Mouse (Mus musculus) small intestine, adult 2 months (tissue): ENCODE data around the gene Atf6. TPM values are rescaled to one million over a fixed set of nuclear protein-coding genes. Genes with fewer than 3 reads are reported as not detected.

ENCODE experiments used
- H3K27ac ChIP-seq: fragments of 200-500 bp; 2 replicates; pipeline ENCODE4 v1.5.1; 2012; ENCODE audit warnings: low read depth, low read length, control low read depth, inconsistent platforms; ENCODE audit not compliant: insufficient read depth
- H3K27me3 ChIP-seq: fragments of 200-500 bp; 2 replicates; pipeline ENCODE4 v1.6.1; 2012; ENCODE audit warnings: mild to moderate bottlenecking, moderate library complexity, low read length, inconsistent platforms; ENCODE audit not compliant: control insufficient read depth, insufficient read depth
- H3K36me3 ChIP-seq: fragments of 200-500 bp; 2 replicates; pipeline ENCODE4 v1.6.1; 2012; ENCODE audit warnings: mild to moderate bottlenecking, low read length, control low read depth, inconsistent platforms; ENCODE audit not compliant: control insufficient read depth, insufficient read depth
- H3K4me1 ChIP-seq: fragments of 200-500 bp; 2 replicates; pipeline ENCODE4 v1.6.1; 2012; ENCODE audit warnings: low read length, inconsistent platforms, mixed read lengths; ENCODE audit not compliant: control insufficient read depth, insufficient read depth, insufficient read length
- H3K4me3 ChIP-seq: fragments of 200-500 bp; 2 replicates; pipeline ENCODE4 v1.5.1; 2012; ENCODE audit warnings: low read depth, mild to moderate bottlenecking, control low read depth, inconsistent platforms, low read length, moderate library complexity
- CTCF ChIP-seq: fragments of 200-500 bp; IDR thresholded peaks from 2 replicates; pipeline ENCODE4 v1.5.1; 2012; ENCODE audit warnings: low read depth, mild to moderate bottlenecking, control low read depth, inconsistent platforms, low read length, moderate library complexity, mixed read lengths; ENCODE audit not compliant: insufficient replicate concordance, insufficient read length; ENCODE audit errors: extremely low read depth
- POLR2A ChIP-seq: fragments of 200-500 bp; IDR thresholded peaks from 2 replicates; pipeline ENCODE4 v1.6.1; 2012; ENCODE audit warnings: low read depth, mild to moderate bottlenecking, control low read depth, inconsistent platforms, low read length, moderate library complexity
- WGBS: fragments of 180-500 bp; shearing (Covaris S2); methylation state at CpG from one replicate; pipeline ENCODE4 v1.1.7; 2018; 5-methylcytosine and 5-hydroxymethylcytosine counted together
- polyA plus RNA-seq: library from polyadenylated mRNA; depleted of rRNA; stranded (reverse); fragments of >200 nt; gene quantifications from 2 replicates; pipeline ENCODE4 v1.2.3, GENCODE M21; 2012

The Atf6 gene
- polyA plus RNA-seq, 1 experiment, result 8.4 TPM

DNA sequence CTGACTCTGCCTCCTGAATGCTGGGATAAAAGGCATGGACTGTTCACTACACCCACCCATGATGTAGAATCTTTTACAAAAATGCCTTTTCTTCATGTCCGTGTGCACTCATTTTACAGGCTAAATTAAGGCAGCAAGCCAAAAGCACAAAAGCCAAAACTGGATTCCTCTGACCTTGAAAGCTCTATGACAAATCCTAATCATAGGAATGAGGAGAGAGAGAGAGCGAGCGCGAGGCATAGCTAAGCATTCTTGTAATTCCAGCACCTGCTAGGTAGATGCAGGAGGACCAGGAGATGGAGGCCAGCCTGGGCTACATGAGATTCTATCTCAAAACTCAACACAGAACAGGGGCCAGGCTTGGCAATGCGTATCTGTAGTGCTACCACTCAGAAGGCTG lies 9.3 kb upstream of the Atf6 start:
- H3K27ac ChIP-seq, result no peak overlapping the region
- WGBS, result 85% methylated on average over 5 of the region's 5 CpGs
- TF ChIP-seq POLR2A (no peak), CTCF (no peak)
- H3K36me3 ChIP-seq, result peaks cover 16% of the 10 kb centered on the region
- H3K4me3 ChIP-seq, result no peak overlapping the region
- H3K27me3 ChIP-seq, result no peaks in the 10 kb centered on the region
- H3K4me1 ChIP-seq, result peaks cover 4% of the 10 kb centered on the region; the same call in 1 of the 2 replicates

DNA sequence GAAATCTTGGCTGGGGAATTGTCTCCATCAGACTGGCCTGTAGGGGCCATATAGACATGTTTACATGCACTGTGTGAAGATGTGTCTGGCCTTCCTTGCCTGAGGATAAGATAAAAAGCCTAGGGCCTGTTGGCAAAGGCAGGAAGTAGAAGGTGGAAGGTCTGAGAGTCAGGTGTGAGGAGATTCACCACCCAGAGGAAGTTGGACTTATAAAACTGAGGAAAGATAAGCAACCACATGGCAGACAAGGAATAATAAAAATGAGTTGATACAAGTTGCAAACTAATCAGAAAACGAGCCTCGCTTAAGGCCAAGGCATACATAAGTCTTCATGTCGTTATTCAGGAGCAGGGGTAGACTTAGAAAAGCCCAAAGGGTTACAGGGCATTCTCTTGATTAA lies 8.1 kb upstream of the Atf6 start:
- Histone ChIP-seq H3K36me3 (peaks cover 16% of the 10 kb centered on the region), H3K4me1 (peaks cover 4% of the 10 kb centered on the region; the same call in 1 of the 2 replicates), H3K4me3 (no peak overlapping the region), H3K27me3 (no peaks in the 10 kb centered on the region), H3K27ac (no peak overlapping the region)
- TF ChIP-seq CTCF (no peak), POLR2A (no peak)
- 39% methylated on average over 3 of the region's 3 CpGs for WGBS

GRCm38 (mm10) chr1:170871961-170872360 lies 4.4 kb upstream of the Atf6 start:
- Histone ChIP-seq H3K4me1 (peaks cover 4% of the 10 kb centered on the region; the same call in 1 of the 2 replicates), H3K4me3 (no peak overlapping the region), H3K36me3 (peaks cover 5% of the 10 kb centered on the region; the same call in 1 of the 2 replicates), H3K27ac (no peak overlapping the region), H3K27me3 (no peaks in the 10 kb centered on the region)
- 90% methylated on average over 2 of the region's 2 CpGs for WGBS
- TF ChIP-seq CTCF (0 out of 2 replicates have a peak, but pooled peaks have one; percentile 7), POLR2A (no peak)

DNA sequence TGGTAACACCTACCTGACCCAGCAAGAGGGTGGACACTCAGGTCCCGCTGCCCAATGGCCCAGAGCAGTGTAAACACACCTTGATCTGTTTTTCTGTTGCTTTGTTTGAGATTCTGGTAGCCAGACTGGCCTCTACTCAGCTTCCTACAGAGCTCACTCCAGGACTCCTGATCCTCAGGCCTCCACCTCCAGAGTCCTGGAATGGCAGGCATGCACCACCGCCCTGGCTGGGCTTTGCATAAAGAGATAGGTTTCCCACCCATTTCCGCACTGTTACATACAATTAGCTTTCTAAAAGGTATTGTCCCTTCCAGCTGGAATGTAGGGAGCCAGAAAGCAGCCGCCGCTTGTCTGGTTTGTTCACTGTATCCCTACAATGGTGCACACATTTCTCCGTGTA lies 3.8 kb upstream of the Atf6 start:
- no peaks in the 10 kb centered on the region for H3K27me3 ChIP-seq
- 92% methylated on average over 6 of the region's 6 CpGs for WGBS
- TF ChIP-seq CTCF (no peak), POLR2A (no peak)
- H3K36me3 ChIP-seq, result peaks cover 5% of the 10 kb centered on the region; the same call in 1 of the 2 replicates
- H3K4me3 ChIP-seq, result no peak overlapping the region
- no peak overlapping the region for H3K27ac ChIP-seq
- H3K4me1 ChIP-seq, result peaks cover 4% of the 10 kb centered on the region; the same call in 1 of the 2 replicates

GRCm38 (mm10) chr1:170868905-170869283 lies 1.3 kb upstream of the Atf6 start:
- H3K36me3 ChIP-seq, result peaks cover 2% of the 10 kb centered on the region; the same call in 1 of the 2 replicates
- no peak for TF ChIP-seq POLR2A
- TF ChIP-seq CTCF, result no peak
- peak overlapping the region; percentile 75 for H3K4me3 ChIP-seq
- H3K27ac ChIP-seq, result no peak overlapping the region
- no peaks in the 10 kb centered on the region; the same call in 1 of the 2 replicates for H3K4me1 ChIP-seq
- WGBS, result 10% methylated on average over 14 of the region's 14 CpGs
- H3K27me3 ChIP-seq, result no peaks in the 10 kb centered on the region

GRCm38 (mm10) chr1:170868107-170868904 lies 735 bp upstream of the Atf6 start:
- no peaks in the 10 kb centered on the region; the same call in 1 of the 2 replicates for H3K4me1 ChIP-seq
- under 1% methylated on average over 33 of the region's 33 CpGs for WGBS

DNA sequence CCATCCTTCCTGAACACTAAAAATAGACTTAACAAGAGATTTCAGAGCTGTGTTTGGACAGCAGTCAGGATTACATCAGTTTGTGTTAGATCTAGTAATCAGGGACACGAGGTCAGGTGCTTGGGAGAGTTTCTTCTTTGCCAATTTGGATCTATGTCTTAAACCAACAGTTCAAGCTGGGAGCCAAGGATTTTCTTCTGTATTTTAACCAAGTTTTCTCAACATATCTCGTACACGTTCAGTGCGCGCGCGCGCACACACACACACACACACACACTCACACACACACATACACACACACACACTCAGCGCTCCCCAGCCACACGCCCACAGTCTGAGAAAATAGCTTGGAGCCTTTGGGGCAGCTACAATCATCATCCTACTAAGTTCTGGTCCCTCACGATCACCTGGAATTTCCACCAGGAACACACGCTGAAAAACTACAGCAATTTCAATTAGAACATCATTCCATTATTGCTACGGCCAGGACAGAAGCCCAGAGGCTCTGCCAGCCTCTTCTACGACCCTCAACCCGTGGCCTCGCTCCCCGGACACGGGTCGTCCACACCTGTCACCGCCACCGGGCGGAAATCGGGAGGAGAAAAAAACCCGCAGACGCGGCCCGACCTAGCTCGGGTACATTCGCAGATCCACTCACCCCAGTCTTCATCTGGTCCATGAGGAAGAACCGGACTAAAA lies 430 bp downstream of the Atf6 start:
- H3K27me3 ChIP-seq, result no peaks in the 10 kb centered on the region
- H3K4me3 ChIP-seq, result peak overlapping the region; percentile 77
- H3K36me3 ChIP-seq, result no peaks in the 10 kb centered on the region
- H3K27ac ChIP-seq, result peak overlapping the region; percentile 67
- peaks cover under 1% of the 10 kb centered on the region; the same call in 1 of the 2 replicates for H3K4me1 ChIP-seq
- TF ChIP-seq POLR2A (no peak), CTCF (0 out of 2 replicates have a peak, but pooled peaks have one; percentile 8)
- under 1% methylated on average over 30 of the region's 30 CpGs for WGBS

More at GRCm38 (mm10) chr1:170868107-170868904, 735 bp upstream of the Atf6 start:
- Histone ChIP-seq H3K36me3 (no peaks in the 10 kb centered on the region; the same call in 1 of the 2 replicates), H3K27me3 (no peaks in the 10 kb centered on the region), H3K4me3 (peak overlapping the region; percentile 75), H3K27ac (peak overlapping the region; percentile 77)
- TF ChIP-seq CTCF, result no peak
- TF ChIP-seq POLR2A, result no peak
